Mouse (Mus musculus) heart, adult 2 months (tissue): ENCODE measurements at regions not wholly inside any gene's neighbourhood (a gene's known extent, or its start where the extent isn't known, plus 50 kb on each side); places are given as distances from the start of the nearest gene placed in this dataset.

ENCODE experiments used
- CTCF ChIP-seq: fragments of 200-600 bp; IDR thresholded peaks from 2 replicates; pipeline ENCODE4 v1.8.1; 2022; ENCODE audit warnings: antibody characterized with exemption, mild to moderate bottlenecking, moderate library complexity
- POLR2A ChIP-seq: fragments of 200-500 bp; IDR thresholded peaks from 2 replicates; pipeline ENCODE4 v1.6.1; 2011; ENCODE audit warnings: mild to moderate bottlenecking, low read depth, low read length, control low read depth; ENCODE audit not compliant: insufficient read depth

DNA sequence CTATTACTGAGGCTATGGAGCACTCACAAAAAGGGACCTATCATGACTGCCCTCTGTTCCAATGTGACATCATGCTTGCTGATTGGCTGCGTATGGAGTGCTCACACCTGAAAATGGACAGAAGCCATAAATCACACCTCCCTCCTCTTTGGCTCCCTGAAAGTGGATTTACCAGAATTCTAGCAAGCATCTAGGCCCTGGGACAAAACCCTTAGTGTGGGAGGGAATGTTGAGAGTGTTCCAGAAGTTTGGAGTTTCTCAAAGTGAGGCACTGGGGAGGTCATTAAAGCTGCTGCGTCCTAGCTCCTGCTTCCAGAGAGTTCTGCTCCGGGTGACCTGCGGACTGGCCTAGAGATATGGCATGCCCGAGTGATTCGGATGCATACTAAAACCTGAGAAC, 62.3 kb upstream of the Egr2 start:
- TF ChIP-seq CTCF (no peak), POLR2A (no peak)
